Mouse (Mus musculus): ENCODE data around the gene Phkg1. TPM values are rescaled to one million over a fixed set of nuclear protein-coding genes. Genes with fewer than 3 reads are reported as not detected.
"Not testable (repeated sequence)": the region's sequence is repeated elsewhere in the genome, so short reads cannot be mapped to it uniquely, and the experiment has no call there.

Phkg1 gene
- polyA plus RNA-seq, 1 experiment from 2014 or later = 0.32 TPM

DNA sequence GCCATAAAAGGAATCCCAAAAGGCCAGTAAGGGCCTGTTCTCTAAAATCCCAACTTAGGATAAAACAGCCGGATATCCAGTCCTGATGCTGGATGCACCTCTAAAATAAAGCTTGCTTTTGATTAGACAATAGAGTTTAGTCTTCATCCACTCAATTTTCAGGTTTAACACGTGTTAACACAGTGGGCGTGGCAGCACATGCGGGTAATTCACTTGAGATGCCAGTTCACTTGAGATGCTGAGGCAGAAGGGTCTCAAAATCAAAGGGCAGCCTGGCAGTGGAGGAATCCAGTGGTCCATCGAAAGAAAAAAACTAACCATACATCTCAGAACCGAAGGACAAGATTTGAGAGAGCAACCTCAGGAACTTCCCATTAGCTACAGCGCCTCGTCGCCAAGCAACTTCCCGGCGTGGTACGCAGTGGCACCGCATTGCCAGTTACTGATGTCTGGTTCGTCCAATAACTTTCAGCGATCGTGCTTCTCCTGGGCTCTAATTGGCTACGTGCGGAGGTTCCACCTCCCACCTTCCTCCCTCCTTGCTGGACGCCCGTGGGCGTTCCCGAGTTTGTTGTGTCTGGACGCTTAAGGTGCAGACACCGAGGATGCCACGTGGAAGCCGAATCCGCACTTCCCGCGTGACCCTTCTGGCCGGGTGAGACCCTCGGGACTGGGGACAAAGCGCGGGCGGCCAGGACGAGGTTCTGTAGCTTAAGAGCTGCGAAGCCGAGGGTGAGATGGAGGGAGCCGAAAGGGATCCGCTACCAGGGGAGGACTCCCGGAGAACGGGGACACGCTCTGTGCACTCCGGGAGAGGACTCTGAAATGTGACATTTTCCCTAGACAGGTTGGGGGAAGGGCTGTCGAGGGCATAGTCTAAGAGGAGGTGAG is 2.9 kb downstream of the Phkg1 start, which contains the start of gene Zbed5:
Gene Zbed5 (plus strand): TSS at position 526 of the 891 bp plus-strand sequence.
- peak within 1 kb of the TSS; percentile 66 for H3K4me3 ChIP-seq
- peak; percentile 97 for ATAC-seq (ENCODE audit: insufficient number of reproducible peaks, low FRiP score, low TSS enrichment, low read depth)
- peak within 1 kb of the TSS; percentile 39 for H3K9ac ChIP-seq
- H3K4me1 ChIP-seq = 0 out of 2 replicates have a peak, but pooled peaks cover 9% of the 10 kb centered on the region
- peaks cover under 1% of the 10 kb centered on the region; the same call in 1 of the 2 replicates for H3K36me3 ChIP-seq
- H3K4me2 ChIP-seq = peak within 1 kb of the TSS; percentile 84
- no peaks in the 10 kb centered on the region for H3K9me3 ChIP-seq
- WGBS = under 1% methylated on average over 44 of the region's 44 CpGs
- peak within 1 kb of the TSS; percentile 24; the same call in 1 of the 2 replicates for H3K27ac ChIP-seq
- no peaks in the 10 kb centered on the region for H3K27me3 ChIP-seq

DNA sequence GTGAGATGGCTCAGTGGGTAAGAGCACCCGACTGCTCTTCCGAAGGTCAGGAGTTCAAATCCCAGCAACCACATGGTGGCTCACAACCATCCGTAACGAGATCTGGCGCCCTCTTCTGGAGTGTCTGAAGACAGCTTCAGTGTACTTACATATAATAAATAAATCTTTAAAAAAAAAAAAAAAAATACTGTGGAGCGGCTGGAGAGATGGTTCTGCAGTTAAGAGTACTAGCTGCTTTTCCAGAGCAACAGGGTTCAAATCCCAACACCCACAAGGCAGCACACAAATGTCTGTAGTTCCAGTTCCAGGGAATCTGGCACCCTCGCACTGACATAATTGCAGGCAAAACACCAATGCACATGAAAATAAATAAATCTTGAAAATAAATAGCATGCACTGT is 8.0 kb downstream of the Phkg1 start:
- H3K4me3 ChIP-seq; H3K27ac ChIP-seq; H3K4me2 ChIP-seq; H3K9ac ChIP-seq; ATAC-seq (ENCODE audit: insufficient number of reproducible peaks, low FRiP score, low TSS enrichment, low read depth); H3K36me3 ChIP-seq; H3K27me3 ChIP-seq; H3K9me3 ChIP-seq: not testable (repeated sequence)
- WGBS = 85% methylated on average over 7 of the region's 7 CpGs
- H3K4me1 ChIP-seq = peaks cover 13% of the 10 kb centered on the region

DNA sequence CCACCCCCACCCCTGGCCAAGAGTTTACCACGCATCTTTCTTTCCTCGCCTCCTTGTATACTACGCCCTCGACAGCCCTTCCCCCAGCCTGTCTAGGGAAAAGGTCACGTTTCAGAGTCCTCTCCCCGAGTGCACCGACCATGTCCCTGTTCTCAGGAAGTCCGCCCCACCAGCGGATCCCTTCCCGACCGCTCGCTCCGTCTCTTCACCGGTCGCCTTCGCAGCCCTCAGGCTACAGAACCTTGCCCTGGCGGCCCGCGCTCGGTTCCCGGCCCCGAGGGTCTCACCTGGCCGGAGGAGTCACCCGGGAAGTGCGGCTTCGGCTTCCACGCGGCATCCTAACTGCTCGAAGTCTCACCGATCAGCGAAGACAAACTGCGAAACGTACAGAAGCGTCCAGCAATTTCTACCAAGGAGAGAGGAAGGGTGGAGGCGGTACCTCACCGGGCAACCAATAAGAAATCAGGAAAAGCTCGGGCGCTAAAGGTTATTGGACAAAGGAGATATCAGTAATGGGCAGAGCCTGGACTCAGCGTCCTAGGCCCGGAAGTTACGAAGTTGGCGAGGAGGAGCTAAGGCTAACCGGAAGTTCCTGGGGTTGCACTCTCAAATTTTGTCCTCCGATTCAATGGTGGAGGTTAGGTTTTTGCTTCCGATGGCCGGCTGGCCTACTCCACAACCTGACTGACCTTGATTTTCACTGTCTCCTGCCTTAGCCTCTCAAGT is 11.3 kb downstream of the Phkg1 start, which contains the start of gene Chchd2:
Gene Chchd2 (minus strand): TSS at position 560 of the 726 bp plus-strand sequence.
- WGBS = under 1% methylated on average over 46 of the region's 46 CpGs
- peak; percentile 99 for ATAC-seq (ENCODE audit: insufficient number of reproducible peaks, low FRiP score, low TSS enrichment, low read depth)
- Histone ChIP-seq H3K4me3 (peak within 1 kb of the TSS; percentile 81), H3K9me3 (no peaks in the 10 kb centered on the region), H3K4me1 (peaks cover 14% of the 10 kb centered on the region), H3K4me2 (peak within 1 kb of the TSS; percentile 72), H3K27me3 (no peaks in the 10 kb centered on the region), H3K36me3 (peaks cover 19% of the 10 kb centered on the region), H3K9ac (peak within 1 kb of the TSS; percentile 85), H3K27ac (peak within 1 kb of the TSS; percentile 95)

DNA sequence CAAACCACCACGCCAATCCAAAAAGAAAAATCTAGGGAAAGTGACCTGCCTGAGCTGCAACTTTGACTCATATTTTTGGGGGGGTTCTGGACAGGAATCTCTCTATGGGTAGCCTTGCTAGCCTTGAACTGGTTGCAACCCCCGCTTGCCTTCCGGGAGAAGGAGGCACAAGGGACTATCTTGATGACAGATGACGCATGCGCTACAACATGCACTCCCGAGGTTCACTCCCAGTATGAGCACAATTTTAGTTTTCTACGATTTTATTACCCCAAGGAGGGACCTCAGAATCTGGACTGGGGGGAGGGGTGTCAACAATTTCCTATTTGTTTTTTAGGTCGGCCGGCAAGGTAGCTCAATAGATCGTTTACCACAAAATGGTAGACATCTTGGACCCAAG is 12.1 kb downstream of the Phkg1 start:
- H3K27ac ChIP-seq = no peak overlapping the region
- H3K9me3 ChIP-seq = no peaks in the 10 kb centered on the region
- 33% methylated on average over 10 of the region's 10 CpGs for WGBS
- peaks cover 14% of the 10 kb centered on the region for H3K4me1 ChIP-seq
- peak overlapping the region; percentile 72 for H3K4me2 ChIP-seq
- H3K4me3 ChIP-seq = peak overlapping the region; percentile 81
- H3K36me3 ChIP-seq = peaks cover 25% of the 10 kb centered on the region
- peak overlapping the region; percentile 85 for H3K9ac ChIP-seq
- no peak for ATAC-seq (ENCODE audit: insufficient number of reproducible peaks, low FRiP score, low TSS enrichment, low read depth)
- no peaks in the 10 kb centered on the region for H3K27me3 ChIP-seq

DNA sequence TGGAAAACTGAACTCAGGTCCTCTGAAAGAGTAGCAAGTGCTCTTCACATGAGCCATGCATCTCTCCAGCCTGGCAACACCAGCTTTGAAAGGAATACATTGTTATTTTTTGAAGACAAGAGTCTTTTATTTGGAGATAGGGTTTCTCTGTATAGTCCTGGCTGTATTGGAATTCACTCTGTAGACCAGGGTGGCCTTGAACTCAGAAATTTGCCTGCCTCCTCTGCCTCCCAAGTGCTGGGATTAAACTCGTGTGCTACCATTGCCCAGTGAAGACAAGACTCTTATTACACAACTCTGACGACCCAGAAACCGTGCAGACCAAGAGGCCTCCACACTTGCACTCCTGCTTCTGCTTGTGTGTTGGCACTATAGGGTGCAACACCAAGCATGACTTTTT is 18.5 kb downstream of the Phkg1 start:
- H3K4me2 ChIP-seq = no peak overlapping the region
- H3K36me3 ChIP-seq = peaks cover 35% of the 10 kb centered on the region
- ATAC-seq (ENCODE audit: insufficient number of reproducible peaks, low FRiP score, low TSS enrichment, low read depth) = no peak
- no peak overlapping the region for H3K9ac ChIP-seq
- no peak overlapping the region for H3K4me3 ChIP-seq
- no peaks in the 10 kb centered on the region for H3K27me3 ChIP-seq
- H3K9me3 ChIP-seq = no peaks in the 10 kb centered on the region
- H3K27ac ChIP-seq = no peak overlapping the region
- no peaks in the 10 kb centered on the region; the same call in none of the 2 replicates for H3K4me1 ChIP-seq
- 75% methylated on average over 3 of the region's 3 CpGs for WGBS

DNA sequence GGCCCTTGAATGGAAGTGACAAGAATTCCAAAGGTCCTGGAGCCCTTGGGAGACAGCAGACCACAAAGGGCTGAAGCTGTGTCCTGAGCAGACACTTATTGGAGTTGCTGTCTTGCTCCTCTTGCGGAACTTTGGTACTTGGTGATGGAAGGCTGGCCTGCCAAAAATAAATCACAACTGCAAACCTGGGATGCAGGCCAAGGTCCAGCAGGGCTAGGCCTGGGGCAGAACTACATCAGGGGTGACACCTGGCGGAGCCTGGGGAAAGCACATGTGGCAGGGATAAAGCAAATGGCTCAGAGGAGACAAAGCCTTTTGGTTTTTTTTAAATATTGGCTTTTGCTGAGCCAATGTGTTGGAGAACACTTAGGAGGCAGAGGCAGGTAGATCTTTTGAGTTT is 19.4 kb downstream of the Phkg1 start:
- peaks cover 26% of the 10 kb centered on the region for H3K36me3 ChIP-seq
- no peak overlapping the region for H3K4me3 ChIP-seq
- H3K27me3 ChIP-seq = no peaks in the 10 kb centered on the region
- WGBS = 40% methylated on average over 2 of the region's 2 CpGs
- no peak overlapping the region for H3K9ac ChIP-seq
- H3K4me2 ChIP-seq = no peak overlapping the region
- no peaks in the 10 kb centered on the region for H3K9me3 ChIP-seq
- no peak overlapping the region for H3K27ac ChIP-seq
- H3K4me1 ChIP-seq = no peaks in the 10 kb centered on the region
- ATAC-seq (ENCODE audit: insufficient number of reproducible peaks, low FRiP score, low TSS enrichment, low read depth) = no peak

DNA sequence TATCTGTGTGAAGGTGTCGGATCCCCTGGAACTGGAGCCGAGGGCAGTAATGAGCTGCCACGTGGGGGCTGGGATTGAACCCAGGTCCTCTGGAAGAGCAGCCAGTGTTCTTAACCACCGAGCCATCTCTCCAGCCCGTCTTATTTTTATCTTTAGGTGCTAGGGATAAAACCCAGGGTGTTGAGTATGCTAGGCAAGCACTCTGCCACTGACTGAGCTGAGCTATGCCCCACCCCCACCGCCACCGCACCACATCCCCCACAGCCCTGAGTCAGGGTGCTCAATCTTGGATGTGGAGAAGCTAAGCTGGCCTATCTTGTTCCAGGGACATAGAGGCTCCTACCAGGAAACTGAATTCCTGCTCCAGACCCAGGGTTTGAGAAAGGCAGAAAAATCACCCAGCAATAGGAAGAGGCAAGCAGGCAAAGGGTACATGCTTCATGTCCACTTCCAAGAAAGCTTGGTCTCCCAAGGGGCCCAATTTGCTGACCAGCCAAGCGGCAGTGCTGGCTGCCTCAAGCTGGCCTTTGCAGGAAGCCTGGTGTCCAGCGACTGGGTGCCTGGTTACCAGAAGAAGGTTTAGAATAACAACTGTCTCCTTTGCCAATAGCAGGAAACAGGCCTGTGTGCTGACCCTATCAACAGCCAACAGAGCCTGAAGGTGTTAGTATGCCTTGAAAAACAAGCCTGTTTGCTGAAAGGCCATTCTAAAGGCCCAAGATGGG is 20.5 kb downstream of the Phkg1 start:
- ATAC-seq (ENCODE audit: insufficient number of reproducible peaks, low FRiP score, low TSS enrichment, low read depth) = no peak
- no peak overlapping the region for H3K4me2 ChIP-seq
- H3K27me3 ChIP-seq = no peaks in the 10 kb centered on the region
- no peak overlapping the region for H3K9ac ChIP-seq
- H3K36me3 ChIP-seq = peaks cover 20% of the 10 kb centered on the region
- H3K4me1 ChIP-seq = no peaks in the 10 kb centered on the region
- H3K9me3 ChIP-seq = no peaks in the 10 kb centered on the region
- no peak overlapping the region for H3K27ac ChIP-seq
- no peak overlapping the region for H3K4me3 ChIP-seq
- 73% methylated on average over 9 of the region's 9 CpGs for WGBS

DNA sequence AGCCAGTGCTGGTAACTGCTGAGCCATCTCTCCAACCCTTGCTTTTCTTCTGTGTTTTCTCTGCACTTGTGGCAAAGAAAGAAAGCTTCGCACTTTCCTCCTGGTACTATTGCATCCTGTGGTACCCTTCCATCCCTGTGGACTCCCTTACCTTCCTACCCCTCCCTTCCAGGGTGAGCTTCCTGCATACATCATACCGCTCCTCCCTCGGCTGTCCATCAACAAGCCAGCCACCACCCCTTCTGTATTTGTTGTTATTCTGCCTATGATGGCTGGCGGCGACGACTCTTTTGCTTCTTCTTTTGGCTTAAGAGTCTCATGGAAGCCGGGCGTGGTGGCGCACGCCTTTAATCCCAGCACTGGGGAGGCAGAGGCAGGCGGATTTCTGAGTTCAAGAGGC is 23.3 kb downstream of the Phkg1 start:
- H3K36me3 ChIP-seq = no peaks in the 10 kb centered on the region
- H3K9ac ChIP-seq = no peak overlapping the region
- H3K4me1 ChIP-seq = no peaks in the 10 kb centered on the region
- no peak for ATAC-seq (ENCODE audit: insufficient number of reproducible peaks, low FRiP score, low TSS enrichment, low read depth)
- H3K4me3 ChIP-seq = no peak overlapping the region
- H3K27ac ChIP-seq = no peak overlapping the region
- H3K27me3 ChIP-seq = no peaks in the 10 kb centered on the region
- 78% methylated on average over 11 of the region's 11 CpGs for WGBS
- H3K9me3 ChIP-seq = no peaks in the 10 kb centered on the region
- no peak overlapping the region for H3K4me2 ChIP-seq

DNA sequence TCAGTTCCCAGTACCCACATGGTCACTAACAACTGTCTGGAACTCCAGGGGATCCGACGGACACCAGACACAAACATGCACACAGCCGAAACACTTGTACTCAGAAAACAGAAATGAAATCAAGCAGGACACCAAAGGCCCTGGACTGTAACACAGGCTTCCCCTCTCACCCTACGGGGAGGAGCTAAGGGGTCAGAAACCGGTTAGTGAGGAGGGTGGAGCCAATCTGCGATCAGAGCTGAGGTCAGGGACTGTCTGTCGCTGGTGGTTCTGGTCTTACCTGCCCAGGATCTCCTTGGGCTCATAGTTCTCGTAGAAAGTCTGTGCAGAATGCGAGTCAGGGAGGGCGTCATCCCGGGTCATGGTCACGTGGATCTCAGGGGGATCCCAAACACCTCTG is 24.4 kb downstream of the Phkg1 start:
- Histone ChIP-seq H3K36me3 (no peaks in the 10 kb centered on the region), H3K27ac (no peak overlapping the region), H3K9me3 (no peaks in the 10 kb centered on the region), H3K27me3 (no peaks in the 10 kb centered on the region), H3K4me3 (no peak overlapping the region), H3K4me2 (no peak overlapping the region), H3K9ac (no peak overlapping the region), H3K4me1 (no peaks in the 10 kb centered on the region)
- no peak for ATAC-seq (ENCODE audit: insufficient number of reproducible peaks, low FRiP score, low TSS enrichment, low read depth)
- 80% methylated on average over 12 of the region's 12 CpGs for WGBS

DNA sequence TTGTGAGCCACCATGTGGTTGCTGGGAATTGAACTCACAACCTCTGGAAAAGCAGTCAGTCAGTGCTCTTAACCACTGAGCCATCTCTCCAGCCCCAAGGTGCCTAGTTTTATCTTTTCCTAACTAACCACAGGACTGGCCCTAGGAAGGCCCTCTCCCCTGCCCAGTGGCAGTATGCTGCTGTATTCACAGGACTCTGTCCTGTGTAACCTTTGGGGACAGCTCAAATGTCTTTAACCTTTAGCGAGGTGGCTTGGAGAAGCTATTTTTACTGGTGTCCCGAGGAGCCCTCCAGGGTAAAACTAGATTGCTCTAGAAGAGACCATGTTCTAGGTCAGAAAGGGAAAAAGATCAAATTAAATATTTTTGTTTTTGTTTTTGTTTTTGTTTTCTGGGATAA is 27.1 kb downstream of the Phkg1 start:
- H3K4me1 ChIP-seq = no peaks in the 10 kb centered on the region
- H3K4me3 ChIP-seq = no peak overlapping the region
- H3K36me3 ChIP-seq = no peaks in the 10 kb centered on the region
- 79% methylated on average over 2 of the region's 2 CpGs for WGBS
- H3K27me3 ChIP-seq = no peaks in the 10 kb centered on the region
- no peak overlapping the region for H3K27ac ChIP-seq
- no peak overlapping the region for H3K4me2 ChIP-seq
- no peaks in the 10 kb centered on the region for H3K9me3 ChIP-seq
- ATAC-seq (ENCODE audit: insufficient number of reproducible peaks, low FRiP score, low TSS enrichment, low read depth) = no peak
- H3K9ac ChIP-seq = no peak overlapping the region

DNA sequence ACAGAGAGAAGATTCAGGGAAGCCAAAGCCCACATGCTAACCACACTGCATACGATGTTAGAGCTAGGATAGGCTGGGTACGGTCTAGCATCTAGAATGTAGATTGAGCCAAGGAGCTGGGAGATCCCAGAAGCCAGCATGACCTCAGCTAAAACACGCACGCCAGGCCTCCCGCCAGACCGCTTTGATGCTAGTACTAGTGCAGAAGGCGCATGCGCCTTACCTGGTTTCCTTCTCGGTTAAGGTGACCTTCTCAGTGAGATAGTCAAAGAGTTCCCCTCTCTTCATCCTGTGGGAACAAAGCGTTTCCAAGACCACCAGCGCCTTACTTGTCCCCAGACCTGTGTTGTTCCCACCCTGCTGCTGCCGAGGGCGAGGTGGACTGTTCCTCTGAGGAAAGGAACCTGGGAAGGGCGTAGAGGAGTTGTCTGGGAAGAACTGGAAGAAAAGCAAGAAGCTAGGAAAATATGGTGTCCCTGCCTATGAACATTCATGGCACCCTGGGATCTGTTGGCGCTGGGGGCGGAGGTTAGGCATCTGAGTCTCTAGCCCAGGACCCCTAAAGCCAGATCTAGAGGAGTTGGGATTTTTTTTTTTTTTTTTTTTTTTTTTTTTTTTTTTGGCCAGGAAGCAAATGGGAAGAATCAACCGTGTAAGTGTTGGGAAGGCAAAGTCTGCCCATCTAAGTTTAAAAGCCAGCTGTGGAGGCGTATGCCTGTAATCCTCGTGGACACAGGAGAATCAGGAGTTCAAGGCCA is 28.9 kb downstream of the Phkg1 start:
- H3K4me1 ChIP-seq = 0 out of 2 replicates have a peak, but pooled peaks cover under 1% of the 10 kb centered on the region
- no peaks in the 10 kb centered on the region for H3K36me3 ChIP-seq
- H3K27me3 ChIP-seq = no peaks in the 10 kb centered on the region
- H3K27ac ChIP-seq = no peak overlapping the region
- no peak for ATAC-seq (ENCODE audit: insufficient number of reproducible peaks, low FRiP score, low TSS enrichment, low read depth)
- WGBS = 87% methylated on average over 19 of the region's 19 CpGs
- no peak overlapping the region for H3K4me2 ChIP-seq
- no peak overlapping the region for H3K4me3 ChIP-seq
- no peaks in the 10 kb centered on the region for H3K9me3 ChIP-seq
- no peak overlapping the region for H3K9ac ChIP-seq
